Mouse (Mus musculus) brain, adult 10 weeks (tissue): Measurements from ENCODE around the gene Ncaph. TPM values are rescaled to one million over a fixed set of nuclear protein-coding genes. Genes with fewer than 3 reads are reported as not detected.

Experiments used
- polyA plus RNA-seq: library from polyadenylated mRNA; stranded (reverse); fragments of 350-450 nt; fragmentation: Illumina TruSeq; extraction: RNeasy Lipid Tissue Mini Kit (QIAGEN cat#74804); gene quantifications from one replicate; pipeline ENCODE4 v1.2.3, GENCODE M21; 2015; ENCODE audit warnings: low read depth, low replicate concordance

Gene Ncaph
- 2.0 TPM for polyA plus RNA-seq

DNA sequence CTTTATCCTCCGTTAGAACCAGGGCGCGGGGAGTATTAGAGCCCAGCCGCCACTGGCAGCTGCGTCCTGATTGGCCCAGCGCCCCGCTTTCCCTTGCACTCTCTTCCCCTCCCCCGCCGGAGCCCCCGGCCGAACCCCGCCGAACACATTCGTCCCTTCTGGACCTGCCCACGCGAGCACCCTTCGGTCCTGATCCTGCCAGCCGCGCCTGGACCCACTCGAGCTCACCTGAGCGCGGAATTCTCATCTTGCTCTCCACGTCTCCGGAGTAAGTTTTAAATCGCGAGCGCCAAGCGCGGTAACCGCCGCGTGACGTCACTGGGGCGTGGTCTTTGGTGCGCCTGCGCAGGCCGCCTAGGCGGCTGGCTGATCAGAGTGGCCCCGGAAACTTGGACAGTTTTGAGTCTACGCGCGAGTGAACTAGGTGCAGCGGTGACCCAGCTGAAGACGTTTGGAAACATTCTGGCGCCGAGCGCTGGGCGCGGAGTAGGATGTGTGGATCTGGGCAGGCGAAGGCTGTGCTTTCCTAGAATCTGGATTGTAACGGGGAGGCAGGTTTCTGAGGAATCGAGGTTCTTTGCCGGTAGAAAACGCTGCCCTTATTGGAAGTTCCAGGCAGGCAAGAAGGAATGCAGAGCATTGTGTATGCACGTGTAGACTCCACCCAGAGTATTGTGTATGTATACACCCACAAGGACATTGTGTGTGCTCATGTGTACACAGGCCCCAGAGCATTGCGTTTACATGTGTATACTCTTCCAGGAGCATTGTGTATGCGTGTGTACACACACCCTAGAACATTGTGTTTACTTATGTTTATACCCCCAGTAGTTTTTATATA lies at the start of gene Ncaph:
Ncaph (minus strand) TSS at position 334 of the 841 bp plus-strand sequence.

DNA sequence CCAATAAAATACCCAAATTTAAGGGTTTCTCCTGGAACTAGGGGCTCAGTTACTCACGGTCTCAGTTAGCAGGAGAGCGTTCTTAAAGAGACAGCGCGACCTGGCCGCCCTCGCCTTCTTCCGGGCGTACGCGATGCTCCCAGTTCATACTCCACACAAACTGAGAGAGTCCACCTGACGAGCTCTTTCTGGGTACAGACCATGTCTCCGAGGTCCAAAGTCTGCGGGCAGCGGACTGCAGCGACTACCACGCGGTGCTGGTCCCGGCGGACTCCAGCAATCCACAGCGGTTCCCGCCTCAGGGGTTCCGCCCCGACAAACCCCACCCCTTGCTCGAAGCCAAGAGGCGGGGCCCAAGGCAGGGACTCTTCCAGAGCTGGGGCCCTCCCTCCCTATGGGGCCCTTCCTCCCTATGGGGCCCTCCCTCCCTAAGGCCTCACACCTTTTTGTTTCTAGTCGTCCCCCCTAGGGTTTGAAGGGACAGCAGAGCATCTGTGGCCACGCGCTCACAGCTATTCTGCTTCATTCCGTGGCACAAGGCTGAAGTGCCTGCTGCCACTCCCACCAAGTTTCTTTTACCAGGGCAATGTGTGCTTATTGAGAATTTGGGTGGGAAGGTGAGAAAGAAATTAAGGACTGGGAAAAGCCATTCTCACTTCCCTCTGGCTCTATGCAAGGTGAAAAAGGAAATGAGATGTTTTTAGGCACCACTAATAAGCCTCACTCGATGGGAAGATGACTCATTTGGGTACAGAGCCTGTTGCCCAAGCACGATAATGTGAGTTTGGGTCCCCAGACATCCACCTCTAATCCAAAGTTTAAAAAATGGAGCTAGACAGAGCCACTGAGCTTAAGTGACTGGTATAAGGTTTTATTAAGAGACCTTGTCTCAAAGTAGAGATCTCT lies 9.7 kb upstream of the Ncaph start, which contains the start of gene Itpripl1:
Itpripl1 (minus strand) TSS at position 285 of the 906 bp plus-strand sequence.

DNA sequence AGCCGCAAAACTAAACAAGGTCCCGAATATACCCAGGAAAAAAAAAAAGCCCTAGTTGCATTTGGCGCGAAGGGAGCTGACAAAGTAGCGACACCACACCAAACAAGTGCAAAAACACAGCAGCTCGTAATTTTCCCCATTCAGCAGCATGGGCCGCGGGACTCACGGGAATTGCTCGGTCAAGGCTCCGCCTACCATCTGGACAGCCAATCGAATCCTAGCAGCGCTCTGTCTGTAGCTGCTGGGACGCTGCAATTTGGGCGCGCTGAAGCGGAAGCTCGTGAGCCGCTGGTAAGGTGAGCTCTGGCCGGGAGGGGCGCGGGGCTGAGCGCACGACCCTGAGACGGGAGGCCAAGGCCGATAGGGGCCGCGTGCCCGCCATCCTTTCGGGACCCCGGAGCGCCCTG lies 63.3 kb downstream of the Ncaph start, which contains the start of gene Blvra:
Blvra (plus strand) TSS at position 231 of the 407 bp plus-strand sequence.

Other genes with a start within 250 kb of the Ncaph start
- 27.0 TPM for gene Sppl2a, start 200.7 kb downstream of the Ncaph start, polyA plus RNA-seq
- gene Ap4e1, start 125.2 kb downstream of the Ncaph start, polyA plus RNA-seq, result 9.2 TPM
- gene Blvra, start 63.3 kb downstream of the Ncaph start, polyA plus RNA-seq, result 44.8 TPM
- 1.8 TPM for gene Itpripl1, start 9.5 kb upstream of the Ncaph start, polyA plus RNA-seq
- 0.74 TPM for gene 1810024B03Rik, start 74.3 kb upstream of the Ncaph start, polyA plus RNA-seq
- 42.6 TPM for gene Snrnp200, start 74.4 kb upstream of the Ncaph start, polyA plus RNA-seq
- 92.5 TPM for gene Ciao1, start 113.9 kb upstream of the Ncaph start, polyA plus RNA-seq
- gene Tmem127, start 114.0 kb upstream of the Ncaph start, polyA plus RNA-seq, result 66.1 TPM
- 88.5 TPM for gene Stard7, start 136.3 kb upstream of the Ncaph start, polyA plus RNA-seq
- gene Dusp2, start 202.2 kb upstream of the Ncaph start, polyA plus RNA-seq, result 1.4 TPM
- not detected for gene Astl, start 204.7 kb upstream of the Ncaph start, polyA plus RNA-seq
- gene Adra2b, start 229.3 kb upstream of the Ncaph start, polyA plus RNA-seq, result 0.67 TPM